Mouse (Mus musculus) embryonic facial prominence, embryonic 12.5 days (tissue): Measurements from ENCODE around the gene Pp2d1. TPM values are rescaled to one million over a fixed set of nuclear protein-coding genes. Genes with fewer than 3 reads are reported as not detected.

Experiments
- ATAC-seq: fragments of 200-750 bp; cut with Nextera tagmentation; 2 replicates; pipeline ENCODE4 v1.8.0; 2017; ENCODE audit not compliant: insufficient number of reproducible peaks, insufficient read depth, low FRiP score, low TSS enrichment
- H3K27ac ChIP-seq: fragments of 300-500 bp; sonication (generic); 2 replicates; pipeline ENCODE4 v1.5.1; 2016; ENCODE audit warnings: mild to moderate bottlenecking
- H3K27me3 ChIP-seq: fragments of 300-500 bp; sonication (generic); 2 replicates; pipeline ENCODE4 v1.6.1; 2016; ENCODE audit warnings: mild to moderate bottlenecking, moderate library complexity
- H3K36me3 ChIP-seq: fragments of 300-500 bp; sonication (generic); 2 replicates; pipeline ENCODE4 v1.6.1; 2016; ENCODE audit warnings: mild to moderate bottlenecking
- H3K4me1 ChIP-seq: fragments of 300-500 bp; sonication (generic); 2 replicates; pipeline ENCODE4 v1.6.1; 2016
- H3K4me2 ChIP-seq: fragments of 300-500 bp; sonication (generic); replicated peaks from 2 replicates; pipeline ENCODE4 v1.6.1; 2016; ENCODE audit warnings: mild to moderate bottlenecking, moderate library complexity
- H3K4me3 ChIP-seq: fragments of 300-500 bp; sonication (generic); 2 replicates; pipeline ENCODE4 v1.5.1; 2016; ENCODE audit warnings: mild to moderate bottlenecking
- H3K9ac ChIP-seq: fragments of 300-500 bp; sonication (generic); 2 replicates; pipeline ENCODE4 v1.6.1; 2016; ENCODE audit warnings: mild to moderate bottlenecking, moderate library complexity
- H3K9me3 ChIP-seq: fragments of 300-500 bp; sonication (generic); 2 replicates; pipeline ENCODE4 v1.6.1; 2016; ENCODE audit warnings: mild to moderate bottlenecking, moderate library complexity
- WGBS: fragments of 180-500 bp; shearing (Covaris S2); methylation state at CpG from one replicate; pipeline ENCODE4 v1.1.7; 2016; 5-methylcytosine and 5-hydroxymethylcytosine counted together
- polyA plus RNA-seq: library from polyadenylated mRNA; unstranded; fragments of >200 nt; fragmentation: Nextera tagmentation; extraction: Ambion mirVana; gene quantifications from 2 replicates; pipeline ENCODE4 v1.2.1, GENCODE M21; 2016

Pp2d1 gene
- polyA plus RNA-seq, 1 experiment from 2014 or later: 0.41 TPM

DNA sequence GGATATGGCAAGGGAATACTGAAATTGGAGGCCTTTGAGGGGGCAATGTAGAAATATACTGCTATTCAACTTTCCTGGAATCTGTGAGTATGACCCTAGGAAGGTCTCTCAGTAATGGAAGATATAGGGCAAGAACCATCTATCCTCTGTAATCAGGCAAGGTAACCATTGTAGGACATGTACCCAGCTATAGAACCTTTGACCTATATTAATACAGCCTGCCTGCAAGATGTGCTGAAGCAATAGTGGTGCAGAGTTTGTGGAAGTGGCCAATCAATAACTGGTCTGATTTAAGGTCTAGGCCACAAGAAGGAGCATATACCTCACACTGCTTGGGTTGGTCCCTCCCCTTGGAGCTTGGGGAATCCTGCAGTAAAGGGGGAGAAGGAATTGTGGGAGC lies 18.7 kb downstream of the Pp2d1 start:
- no peak for ATAC-seq
- Histone ChIP-seq H3K4me1 (no peaks in the 10 kb centered on the region), H3K4me2 (no peak overlapping the region), H3K4me3 (no peak overlapping the region), H3K9ac (no peak overlapping the region), H3K27me3 (no peaks in the 10 kb centered on the region), H3K27ac (no peak overlapping the region), H3K36me3 (no peaks in the 10 kb centered on the region), H3K9me3 (no peaks in the 10 kb centered on the region)

DNA sequence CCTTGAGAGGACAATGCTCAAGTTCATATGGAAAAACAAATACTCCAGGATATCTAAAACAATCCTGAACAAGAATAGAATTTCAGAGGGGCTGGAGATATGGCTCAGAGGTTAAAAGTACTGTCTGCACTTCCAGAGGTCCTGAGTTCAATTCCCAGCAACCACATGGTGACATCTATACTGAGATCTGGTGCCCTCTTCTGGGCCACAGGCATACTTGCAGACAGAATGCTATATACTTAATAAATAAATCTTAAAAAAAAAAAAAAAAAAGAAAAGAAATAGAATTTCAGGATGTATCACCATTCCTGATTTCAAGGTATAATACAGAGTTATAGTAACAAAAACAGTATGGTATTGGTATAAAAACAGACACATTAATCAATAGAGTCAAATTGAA lies 19.9 kb downstream of the Pp2d1 start:
- Histone ChIP-seq H3K4me2 (no peak overlapping the region), H3K9ac (no peak overlapping the region), H3K9me3 (no peaks in the 10 kb centered on the region), H3K36me3 (no peaks in the 10 kb centered on the region), H3K4me1 (no peaks in the 10 kb centered on the region), H3K27me3 (no peaks in the 10 kb centered on the region), H3K27ac (no peak overlapping the region), H3K4me3 (no peak overlapping the region)
- ATAC-seq: no peak

DNA sequence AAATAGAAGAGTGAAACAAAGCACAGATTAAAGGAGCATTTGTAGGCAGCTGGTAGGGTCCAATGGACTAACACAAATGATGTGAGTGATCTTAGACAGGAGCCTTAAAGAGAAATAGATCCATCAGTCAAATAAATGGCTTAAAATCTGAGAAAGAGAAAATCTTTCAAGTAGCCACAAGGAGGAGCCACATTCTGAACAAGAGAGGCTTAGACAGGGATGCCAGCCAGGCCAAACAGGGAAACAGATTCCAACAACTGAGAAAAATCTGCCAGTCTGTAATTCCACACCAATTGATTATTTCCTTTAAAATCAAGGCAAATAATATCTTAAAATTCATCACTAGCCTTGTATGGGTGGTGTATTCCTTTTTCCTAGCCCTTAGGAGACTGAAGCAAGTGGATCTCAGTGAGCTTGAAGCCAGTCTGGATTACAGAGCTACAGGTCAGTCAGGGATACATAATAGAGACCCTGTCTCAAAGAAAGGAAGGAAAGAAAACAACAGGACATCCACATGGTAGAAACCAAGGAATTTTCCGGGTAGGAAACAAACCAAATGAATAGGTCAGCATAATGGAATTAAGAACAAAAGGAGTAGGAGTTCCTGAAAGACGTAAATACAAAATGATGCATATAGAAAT lies 26.8 kb downstream of the Pp2d1 start:
- no peak for ATAC-seq
- 82% methylated on average over 2 of the region's 2 CpGs for WGBS
- peaks cover 7% of the 10 kb centered on the region; the same call in 1 of the 2 replicates for H3K4me1 ChIP-seq

GRCm38 (mm10) chr17:53502966-53503365 lies 36.3 kb downstream of the Pp2d1 start:
- 93% methylated on average over 2 of the region's 2 CpGs for WGBS
- peaks cover 42% of the 10 kb centered on the region for H3K36me3 ChIP-seq

More for the DNA sequence above, 26.8 kb downstream of the Pp2d1 start:
- Histone ChIP-seq H3K36me3 (peaks cover 4% of the 10 kb centered on the region; the same call in 1 of the 2 replicates), H3K4me2 (no peak overlapping the region), H3K4me3 (no peak overlapping the region), H3K27me3 (no peaks in the 10 kb centered on the region), H3K27ac (no peak overlapping the region), H3K9ac (no peak overlapping the region), H3K9me3 (no peaks in the 10 kb centered on the region)

GRCm38 (mm10) chr17:53489007-53489378 lies 50.3 kb downstream of the Pp2d1 start:
- Histone ChIP-seq H3K9me3 (no peaks in the 10 kb centered on the region), H3K4me3 (no peak overlapping the region), H3K4me1 (no peaks in the 10 kb centered on the region), H3K27ac (no peak overlapping the region), H3K27me3 (no peaks in the 10 kb centered on the region), H3K4me2 (no peak overlapping the region), H3K36me3 (peaks cover 39% of the 10 kb centered on the region; the same call in 1 of the 2 replicates), H3K9ac (no peak overlapping the region)
- ATAC-seq: no peak
- WGBS: 96% methylated on average over 1 of the region's 1 CpGs

More at GRCm38 (mm10) chr17:53502966-53503365, 36.3 kb downstream of the Pp2d1 start:
- Histone ChIP-seq H3K9me3 (no peaks in the 10 kb centered on the region), H3K27ac (no peak overlapping the region), H3K9ac (no peak overlapping the region), H3K4me3 (no peak overlapping the region), H3K4me1 (no peaks in the 10 kb centered on the region), H3K4me2 (no peak overlapping the region), H3K27me3 (no peaks in the 10 kb centered on the region)
- ATAC-seq: no peak

- no peak for ATAC-seq
- no peak overlapping the region for H3K4me3 ChIP-seq
- H3K9me3 ChIP-seq: no peaks in the 10 kb centered on the region
- H3K4me2 ChIP-seq: no peak overlapping the region
- H3K27me3 ChIP-seq: no peaks in the 10 kb centered on the region
- 92% methylated on average over 4 of the region's 4 CpGs for WGBS
- no peaks in the 10 kb centered on the region for H3K4me1 ChIP-seq
- no peak overlapping the region for H3K27ac ChIP-seq
- peaks cover 36% of the 10 kb centered on the region; the same call in 1 of the 2 replicates for H3K36me3 ChIP-seq
- no peak overlapping the region for H3K9ac ChIP-seq
Observed at GRCm38 (mm10) chr17:53488291-53489006, 50.8 kb downstream of the Pp2d1 start.

DNA sequence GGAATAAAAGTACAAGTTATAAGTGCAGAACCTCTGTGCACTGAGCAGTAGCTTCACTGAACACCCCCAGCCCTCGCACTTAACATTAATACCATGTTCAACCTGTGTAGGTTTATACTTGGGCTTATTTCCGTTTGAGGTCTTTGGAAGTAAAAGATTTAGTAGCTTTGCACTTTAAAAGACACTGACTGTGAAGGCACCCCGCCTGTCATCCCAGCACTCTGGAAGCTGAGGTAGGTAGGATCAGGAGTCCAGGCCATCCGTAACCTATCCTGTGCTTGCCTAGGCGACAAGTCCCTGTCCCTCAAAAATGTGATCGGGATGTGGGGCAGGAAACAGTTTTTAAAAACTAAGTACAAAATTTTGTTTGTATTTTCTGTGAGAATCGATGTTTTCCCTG lies 58.8 kb downstream of the Pp2d1 start:
- H3K4me3 ChIP-seq: peak overlapping the region; percentile 97
- peak overlapping the region; percentile 68 for H3K4me2 ChIP-seq
- peaks cover 9% of the 10 kb centered on the region; the same call in 1 of the 2 replicates for H3K36me3 ChIP-seq
- peak overlapping the region; percentile 95 for H3K9ac ChIP-seq
- WGBS: 52% methylated on average over 7 of the region's 7 CpGs
- H3K9me3 ChIP-seq: no peaks in the 10 kb centered on the region
- H3K27ac ChIP-seq: no peak overlapping the region
- H3K27me3 ChIP-seq: no peaks in the 10 kb centered on the region
- ATAC-seq: no peak
- peaks cover 14% of the 10 kb centered on the region for H3K4me1 ChIP-seq

- Histone ChIP-seq H3K4me1 (peaks cover 14% of the 10 kb centered on the region), H3K27me3 (no peaks in the 10 kb centered on the region), H3K9ac (peak overlapping the region; percentile 95), H3K36me3 (peaks cover 5% of the 10 kb centered on the region; the same call in 1 of the 2 replicates), H3K27ac (peak overlapping the region; percentile 98), H3K4me3 (peak overlapping the region; percentile 97), H3K4me2 (peak overlapping the region; percentile 68), H3K9me3 (no peaks in the 10 kb centered on the region)
- peak; percentile 22 for ATAC-seq
- 0% methylated on average over 32 of the region's 33 CpGs for WGBS
Observed at GRCm38 (mm10) chr17:53479604-53480041, 59.6 kb downstream of the Pp2d1 start.

GRCm38 (mm10) chr17:53478858-53479603 lies 60.2 kb downstream of the Pp2d1 start, which contains the start of gene Rab5a:
Gene Rab5a (plus strand): TSS chr17:53479234.
- Histone ChIP-seq H3K9ac (peak within 1 kb of the TSS; percentile 95), H3K27me3 (no peaks in the 10 kb centered on the region), H3K9me3 (no peaks in the 10 kb centered on the region), H3K4me2 (peak within 1 kb of the TSS; percentile 68), H3K4me1 (peaks cover 14% of the 10 kb centered on the region), H3K27ac (peak within 1 kb of the TSS; percentile 98), H3K4me3 (peak within 1 kb of the TSS; percentile 97), H3K36me3 (no peaks in the 10 kb centered on the region)
- under 1% methylated on average over 73 of the region's 82 CpGs for WGBS
- peak; percentile 97 for ATAC-seq

GRCm38 (mm10) chr17:53478066-53478857 lies 61.0 kb downstream of the Pp2d1 start:
- no peaks in the 10 kb centered on the region for H3K9me3 ChIP-seq
- WGBS: 7% methylated on average over 15 of the region's 15 CpGs
- peak overlapping the region; percentile 59 for H3K4me2 ChIP-seq
- H3K27ac ChIP-seq: peak overlapping the region; percentile 98
- H3K9ac ChIP-seq: peak overlapping the region; percentile 61
- peaks cover 14% of the 10 kb centered on the region for H3K4me1 ChIP-seq
- H3K27me3 ChIP-seq: no peaks in the 10 kb centered on the region
- H3K36me3 ChIP-seq: no peaks in the 10 kb centered on the region
- no peak for ATAC-seq
- peak overlapping the region; percentile 97 for H3K4me3 ChIP-seq

DNA sequence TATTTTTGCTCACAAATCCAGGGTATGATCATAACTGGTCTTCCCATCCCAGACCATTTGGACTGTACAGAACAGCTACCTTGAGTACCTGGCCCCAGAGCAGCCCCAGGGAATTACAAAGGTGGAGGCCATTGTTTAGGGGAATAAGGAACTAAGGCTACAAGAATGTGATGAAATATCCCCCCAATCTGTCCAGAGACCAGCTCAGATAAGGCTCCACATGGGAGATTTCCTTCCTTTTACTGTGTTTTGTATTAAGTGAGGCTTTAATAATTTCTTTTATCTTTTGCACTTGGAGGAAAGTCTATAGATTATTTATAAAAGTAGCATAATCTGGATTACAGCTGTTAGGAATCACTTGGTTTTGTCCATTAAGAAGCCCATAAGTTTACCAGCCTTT lies 70.6 kb downstream of the Pp2d1 start:
- no peaks in the 10 kb centered on the region for H3K36me3 ChIP-seq
- H3K4me1 ChIP-seq: no peaks in the 10 kb centered on the region
- H3K9me3 ChIP-seq: no peaks in the 10 kb centered on the region
- H3K27me3 ChIP-seq: no peaks in the 10 kb centered on the region
- no peak overlapping the region for H3K4me3 ChIP-seq
- H3K27ac ChIP-seq: no peak overlapping the region
- no peak for ATAC-seq
- no peak overlapping the region for H3K9ac ChIP-seq
- H3K4me2 ChIP-seq: no peak overlapping the region
